Mouse (Mus musculus): ENCODE measurements around the gene Pak2.
"Not testable (repeated sequence)": the region's sequence is repeated elsewhere in the genome, so short reads cannot be mapped to it uniquely, and the experiment has no call there.

Pak2 gene

DNA sequence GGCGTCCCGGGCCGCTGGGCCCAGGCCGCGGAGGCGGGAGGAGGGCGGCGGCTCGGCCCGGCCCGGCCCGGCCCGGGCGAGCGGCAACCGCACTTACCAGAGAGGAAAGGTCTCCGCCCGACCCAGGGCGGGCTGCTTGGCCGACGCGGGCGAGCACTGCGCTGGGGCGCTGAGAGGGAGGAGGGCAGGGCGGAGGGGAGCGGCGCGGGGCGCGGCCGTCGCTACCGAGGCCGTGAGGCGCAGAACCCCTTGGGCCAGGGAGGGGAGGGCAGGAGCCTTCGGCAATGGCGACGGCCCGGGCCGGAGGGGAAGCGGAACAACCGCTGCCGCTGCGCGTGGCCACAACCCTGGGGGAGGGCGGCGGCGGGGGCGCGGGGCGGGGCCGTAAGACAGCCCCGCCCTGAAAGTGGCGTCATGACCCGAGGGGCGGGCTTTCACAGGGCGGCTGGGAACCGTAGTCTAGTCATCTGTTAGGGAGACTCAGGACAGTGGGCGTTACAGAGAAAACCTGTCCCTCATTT is at the start of gene Pak2:
Gene Pak2, minus strand, starts transcription at position 352 of the 521 bp plus-strand sequence.
- DNase-seq: peak; percentile 76 to 78

DNA sequence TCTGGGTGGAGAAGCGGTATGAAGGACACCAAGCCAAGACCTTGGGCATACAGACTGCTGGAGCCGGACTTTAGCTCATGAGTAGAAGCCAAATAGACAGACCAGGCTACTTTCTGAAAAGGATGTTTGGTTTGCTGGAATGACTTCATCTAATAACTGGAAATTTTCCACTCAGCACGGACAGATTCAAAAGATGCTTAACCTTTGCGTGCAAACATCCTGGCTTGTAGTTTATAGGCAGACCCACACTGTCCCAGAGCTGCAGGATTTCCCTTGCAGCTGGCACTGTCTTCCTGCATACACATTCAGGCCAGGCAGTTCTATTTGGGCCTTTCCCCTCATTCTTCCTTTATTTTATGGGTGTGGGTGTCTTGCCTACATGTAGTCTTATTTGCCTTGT is 47.9 kb upstream of the Pak2 start:
- no peak for DNase-seq

DNA sequence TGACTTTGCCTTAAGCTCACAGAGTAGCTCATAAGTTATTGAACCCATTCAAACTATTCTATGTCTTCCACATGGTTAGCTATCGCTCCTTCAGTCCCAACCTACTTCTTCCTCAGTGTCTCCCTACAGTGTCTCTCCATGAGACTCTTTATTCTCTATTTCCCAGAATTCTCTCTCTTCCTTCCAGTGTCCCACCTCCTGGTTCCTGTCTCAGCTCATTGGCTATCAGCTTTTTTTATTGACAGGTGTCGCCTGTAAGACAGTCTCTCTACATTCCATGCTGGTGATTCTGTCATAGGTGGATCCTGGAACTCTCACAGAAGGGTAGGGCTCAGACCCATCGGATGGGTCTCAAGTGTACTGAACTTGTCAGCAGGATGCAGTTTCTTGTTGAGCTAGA is 46.2 kb upstream of the Pak2 start:
- DNase-seq: no peak

DNA sequence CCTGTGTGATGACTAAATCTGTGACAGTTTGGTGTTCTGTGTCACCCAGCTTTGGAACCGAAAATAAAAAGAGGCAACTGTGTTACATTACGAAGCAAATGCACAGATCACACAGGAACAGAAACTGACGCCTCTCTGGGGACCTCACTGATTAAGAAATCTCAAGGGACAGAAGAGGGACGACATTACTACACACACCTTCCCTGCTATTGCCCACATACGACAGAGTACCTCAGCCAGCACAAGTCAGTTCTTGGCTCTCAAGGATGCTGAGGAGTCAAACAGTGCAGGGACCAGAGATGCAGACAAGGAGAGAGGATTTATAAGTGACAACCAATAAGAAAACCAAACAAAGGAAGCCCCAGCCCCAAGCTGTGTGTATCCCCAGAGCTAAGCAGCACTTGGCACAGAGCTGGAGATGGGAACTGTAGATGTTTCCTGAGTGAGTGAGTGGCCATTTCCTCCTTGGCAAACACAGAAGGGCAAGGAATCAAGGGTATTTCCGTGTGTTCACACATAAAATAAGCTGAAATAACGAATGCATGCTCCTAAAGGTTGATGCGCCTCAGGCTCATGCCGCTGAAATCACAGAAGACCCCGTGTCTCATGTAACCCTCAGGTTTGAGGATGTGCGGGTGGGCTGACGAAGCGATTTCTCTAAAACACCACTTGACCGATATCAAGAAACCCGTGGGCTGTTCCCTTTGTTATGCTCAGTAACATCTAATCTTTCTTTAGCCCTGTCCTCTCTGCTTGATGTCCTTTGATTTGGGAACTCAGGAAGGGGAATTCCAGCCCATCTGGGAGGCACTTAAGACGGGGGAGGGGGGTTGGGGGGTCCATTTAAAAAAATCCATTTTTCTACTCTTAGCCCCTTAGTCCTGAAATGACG is 45.5 kb upstream of the Pak2 start:
- DNase-seq: no peak

DNA sequence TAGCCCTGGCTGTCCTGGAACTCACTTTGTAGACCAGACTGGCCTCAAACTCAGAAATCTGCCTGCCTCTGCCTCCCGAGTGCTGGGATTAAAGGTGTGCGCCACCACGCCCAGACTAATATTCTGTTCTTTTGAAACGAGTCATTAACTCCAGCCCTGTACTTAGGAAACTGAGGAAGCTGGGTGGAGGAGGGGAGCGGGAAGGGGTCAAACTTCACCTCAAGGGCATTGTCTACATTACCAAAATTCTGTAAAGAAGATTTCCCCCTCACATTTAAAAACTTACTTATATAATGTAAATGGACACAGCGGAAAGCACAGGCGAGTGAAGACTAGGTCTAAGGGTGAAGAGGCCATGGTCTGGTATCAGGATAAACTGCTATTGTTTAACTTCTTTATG is 44.9 kb upstream of the Pak2 start:
- DNase-seq: no peak

DNA sequence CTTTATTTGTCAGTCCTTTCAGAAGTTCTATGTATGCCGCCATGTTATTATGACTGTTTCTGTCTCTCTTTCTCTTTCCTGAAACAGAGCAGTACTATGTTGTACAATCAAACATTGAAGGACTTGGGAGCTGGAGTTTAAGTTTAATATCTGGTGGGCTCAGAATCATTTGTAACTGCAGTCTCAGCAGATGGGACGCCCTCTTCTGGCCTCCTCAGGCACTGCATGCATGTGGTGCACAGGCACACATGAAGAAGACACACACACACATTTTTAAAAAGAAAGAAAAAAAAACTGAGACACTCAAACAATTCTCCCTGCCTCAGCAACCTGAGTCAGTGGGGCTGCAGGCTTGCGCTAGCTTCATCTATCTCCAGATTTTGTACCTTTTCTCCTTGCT is 41.3 kb upstream of the Pak2 start:
- DNase-seq: no peak

DNA sequence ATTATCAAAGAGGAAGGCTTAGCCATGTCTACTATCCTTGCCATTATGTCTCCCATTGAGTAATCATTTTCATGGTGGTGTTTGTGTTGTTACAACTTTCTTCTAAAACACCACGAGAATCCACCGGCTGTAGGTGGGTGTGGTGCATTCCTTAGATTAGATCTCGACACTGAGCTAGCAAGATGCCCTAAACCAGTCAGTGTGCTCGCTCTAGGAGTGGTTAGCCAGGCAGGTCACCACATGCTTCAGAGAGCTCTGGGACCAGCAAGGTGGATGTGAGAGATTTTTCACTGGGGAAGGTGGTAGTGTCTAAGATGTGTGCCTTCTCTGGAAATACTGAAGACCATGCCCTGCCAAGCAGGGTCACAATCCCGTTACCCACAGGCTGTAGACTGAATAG is 37.0 kb upstream of the Pak2 start:
- no peak for DNase-seq

DNA sequence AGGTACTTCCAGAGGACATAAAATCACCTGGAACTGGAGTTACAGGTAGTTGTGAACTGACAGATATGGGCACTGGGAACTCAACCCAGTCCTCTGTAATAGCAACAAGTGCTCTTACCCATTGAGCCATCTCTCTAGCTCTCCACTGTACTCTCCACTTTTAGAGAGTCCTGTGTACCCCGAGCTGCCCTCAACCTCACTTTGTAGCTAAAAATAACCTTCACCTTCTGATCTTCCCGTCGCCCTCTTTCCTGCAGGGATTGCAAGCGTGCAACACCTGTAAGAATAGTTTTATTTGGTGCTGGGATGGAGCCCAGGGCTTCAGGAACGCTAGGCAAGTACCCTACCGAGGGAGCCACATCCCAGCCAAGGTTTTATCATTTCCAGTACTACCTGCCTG is 36.6 kb upstream of the Pak2 start:
- DNase-seq: no peak

DNA sequence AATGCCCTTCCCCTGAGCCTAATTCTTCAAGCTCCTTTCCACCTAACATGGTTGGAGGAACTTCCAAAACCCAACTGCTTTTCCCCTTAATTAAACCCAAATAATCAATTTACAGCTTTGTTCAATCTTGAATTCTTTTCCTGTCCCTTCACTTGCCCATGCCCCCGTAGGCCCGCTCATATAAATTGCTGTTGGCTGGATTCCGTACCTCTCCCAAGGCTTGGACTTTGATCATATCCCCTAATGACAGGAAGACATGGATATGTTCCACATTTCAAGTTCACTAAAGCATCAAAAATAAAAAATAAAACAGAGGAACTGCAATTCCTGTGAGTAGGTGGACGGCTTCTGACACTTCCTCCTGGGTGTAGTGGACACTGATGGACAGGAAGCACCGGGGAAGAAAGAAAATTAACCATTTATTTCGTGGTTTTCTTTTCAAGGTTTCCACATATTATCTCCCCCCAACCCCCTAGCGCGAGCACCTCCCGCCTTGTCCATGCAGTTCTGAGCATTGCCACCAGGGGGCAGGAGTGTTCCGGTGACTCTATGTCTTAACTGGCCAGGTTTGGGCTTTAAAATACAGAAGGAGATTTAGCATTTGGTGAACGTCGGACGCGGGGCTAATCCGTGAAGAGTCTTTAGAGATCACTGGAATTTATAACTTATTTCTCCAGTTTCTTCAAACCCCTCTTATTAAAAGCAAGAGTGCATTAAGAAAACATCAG is 36.0 kb upstream of the Pak2 start:
- DNase-seq: peak; percentile 66 to 72

DNA sequence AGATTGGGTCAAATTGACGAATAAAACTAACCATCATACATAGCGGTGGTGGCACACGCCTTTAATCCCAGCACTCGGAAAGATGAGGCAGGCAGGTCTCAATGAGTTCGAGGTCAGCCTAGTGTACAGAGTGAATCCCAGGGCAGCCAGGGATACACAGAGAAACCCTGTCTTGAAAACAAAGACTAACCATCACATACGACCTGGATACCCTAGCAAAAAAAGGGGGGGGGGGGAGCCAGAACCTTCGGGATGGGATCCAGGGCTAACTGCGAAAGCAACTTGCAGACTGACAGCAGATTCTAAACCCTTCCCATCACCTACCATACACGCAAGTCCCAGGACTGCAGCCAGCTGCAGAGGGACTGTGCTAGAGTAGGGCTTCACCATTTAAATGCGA is 35.3 kb upstream of the Pak2 start:
- DNase-seq: no peak

DNA sequence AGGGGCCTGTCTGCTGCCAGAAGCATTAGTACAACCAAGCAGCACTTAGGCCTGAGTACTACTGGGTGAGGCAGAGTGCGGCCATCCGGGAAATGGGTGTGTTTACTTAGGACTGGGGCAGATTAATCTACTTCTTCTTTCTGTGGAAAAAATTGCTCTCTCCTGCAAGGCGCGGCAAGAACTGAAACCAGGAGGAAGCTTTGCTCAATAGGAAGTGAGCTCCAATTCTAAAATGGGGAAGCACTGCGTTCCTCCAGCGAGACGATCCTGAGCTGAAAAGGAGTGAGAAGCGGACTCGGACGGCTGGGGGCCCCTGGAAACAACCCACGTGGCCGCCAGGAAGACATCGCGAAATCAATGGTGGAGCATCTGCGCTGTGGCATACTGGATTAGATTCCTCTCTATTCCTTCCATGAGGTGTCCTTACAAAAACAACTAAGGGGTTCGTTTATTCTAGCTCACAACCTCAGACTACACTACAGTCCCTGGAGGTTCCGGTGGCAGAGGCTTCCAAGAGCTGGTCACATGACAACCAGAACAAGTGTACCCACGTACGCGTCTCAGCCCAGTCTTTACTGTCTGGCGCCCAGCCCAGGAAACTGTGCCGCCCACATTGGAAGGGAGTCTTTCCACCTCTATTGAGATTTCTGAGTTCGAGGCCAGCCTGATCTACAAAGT is 34.5 kb upstream of the Pak2 start:
- DNase-seq: peak; percentile 56 to 66

DNA sequence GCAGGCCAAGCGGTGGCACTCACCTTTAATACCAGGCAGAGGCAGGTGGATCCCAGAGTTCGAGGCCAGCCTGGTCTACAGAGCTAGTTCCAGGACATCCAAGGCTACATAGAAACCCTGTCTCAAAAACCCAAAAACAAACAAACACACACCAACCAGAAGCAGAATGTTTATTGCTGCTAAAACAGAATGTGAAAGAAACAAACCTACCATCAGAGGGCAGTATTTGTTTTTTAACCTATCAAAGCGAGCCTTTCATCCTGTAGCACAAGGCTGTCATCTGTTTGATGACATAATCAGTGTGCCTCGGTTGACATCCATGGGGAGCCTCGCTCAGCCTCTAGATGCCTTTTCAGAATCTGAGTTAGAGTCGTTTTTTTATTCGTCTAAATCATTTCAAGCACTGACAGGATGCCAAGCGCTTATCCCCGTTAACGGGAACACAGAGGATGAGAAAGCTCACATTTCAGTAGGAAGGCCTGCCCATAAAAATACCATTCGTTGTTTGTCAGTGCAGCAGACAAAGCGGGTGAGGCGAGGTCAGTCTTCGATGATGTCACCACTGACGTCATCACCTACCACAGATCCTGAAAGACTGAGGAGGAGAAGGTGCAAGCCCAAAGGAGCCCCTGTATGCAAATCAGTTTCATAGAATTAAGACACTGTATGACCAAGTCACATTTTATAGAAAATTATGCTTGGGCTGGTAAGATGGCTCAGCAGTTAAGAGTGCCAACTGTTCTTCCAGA is 32.0 kb upstream of the Pak2 start:
- no peak for DNase-seq

DNA sequence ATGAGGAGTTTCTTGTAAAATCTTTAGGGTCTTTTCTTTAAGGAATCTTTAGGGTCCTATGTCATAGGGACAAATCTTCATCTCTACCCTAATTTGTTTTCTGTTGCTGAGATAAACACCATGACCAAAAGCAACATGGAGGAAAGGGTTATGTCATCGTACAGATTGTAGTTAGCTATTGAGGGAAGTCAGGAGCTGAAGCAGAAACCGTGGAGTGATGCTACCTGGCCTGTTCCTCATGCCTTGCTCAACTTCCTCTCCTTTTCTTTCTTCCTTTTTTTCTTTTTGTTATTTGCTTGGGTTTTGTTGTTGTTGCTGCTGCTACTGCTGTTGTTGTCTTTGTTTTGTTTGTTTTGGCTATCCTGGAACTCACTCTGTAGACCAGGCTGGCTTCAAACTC is 29.4 kb upstream of the Pak2 start:
- DNase-seq: no peak

DNA sequence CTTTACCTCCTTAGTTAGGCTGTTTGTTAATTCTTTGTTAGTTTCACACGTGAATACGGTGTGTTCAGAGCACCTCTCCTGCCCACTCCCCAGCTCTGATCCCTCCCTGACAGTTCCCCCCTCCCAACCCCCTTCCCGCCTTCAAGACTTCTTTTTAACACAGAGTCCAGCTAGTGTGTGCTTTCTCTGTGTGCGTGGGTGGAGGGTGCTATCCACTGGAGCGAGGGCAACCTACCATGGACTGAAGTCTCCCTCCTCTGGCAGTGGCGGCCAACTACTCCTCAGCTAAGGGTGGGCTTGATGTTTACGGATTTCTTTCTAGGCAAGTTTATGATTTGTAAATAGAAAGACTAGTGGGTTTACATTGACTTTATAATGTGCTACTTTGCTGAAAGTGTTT is 29.0 kb upstream of the Pak2 start:
- peak; percentile 48 to 69 for DNase-seq

DNA sequence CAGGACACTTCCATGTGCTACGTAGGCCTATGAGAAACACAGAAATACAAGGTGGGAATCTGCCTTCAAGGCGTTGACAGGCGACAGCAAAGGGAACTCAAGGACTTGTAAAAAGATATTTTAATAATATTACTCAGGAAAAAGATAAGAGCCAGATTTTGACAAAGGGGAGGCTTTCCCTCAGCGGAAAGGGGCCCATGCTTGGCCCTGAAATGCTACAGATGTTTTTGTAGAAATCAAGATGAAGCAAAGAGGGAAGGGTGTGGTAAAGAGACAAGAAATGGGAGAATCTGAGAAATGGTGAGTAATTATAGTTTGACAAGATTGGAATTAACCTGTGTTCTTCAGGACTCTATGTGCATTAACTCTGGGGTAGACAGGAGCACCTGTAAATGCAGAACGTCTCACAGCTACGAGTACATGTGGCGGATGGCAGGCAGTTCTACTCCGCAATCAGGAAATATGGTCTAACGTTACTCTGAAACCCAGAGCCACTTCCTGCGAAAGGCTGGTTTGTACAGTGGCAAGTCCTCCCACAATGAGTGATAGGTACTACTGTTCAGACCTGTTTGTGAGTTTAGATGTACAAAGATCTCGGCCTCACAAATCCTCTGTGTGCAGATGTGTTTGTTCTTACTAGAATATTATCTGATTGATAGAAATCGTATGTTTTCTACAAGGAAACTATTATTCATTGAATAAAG is 28.4 kb upstream of the Pak2 start:
- DNase-seq: peak; percentile 52 to 78

DNA sequence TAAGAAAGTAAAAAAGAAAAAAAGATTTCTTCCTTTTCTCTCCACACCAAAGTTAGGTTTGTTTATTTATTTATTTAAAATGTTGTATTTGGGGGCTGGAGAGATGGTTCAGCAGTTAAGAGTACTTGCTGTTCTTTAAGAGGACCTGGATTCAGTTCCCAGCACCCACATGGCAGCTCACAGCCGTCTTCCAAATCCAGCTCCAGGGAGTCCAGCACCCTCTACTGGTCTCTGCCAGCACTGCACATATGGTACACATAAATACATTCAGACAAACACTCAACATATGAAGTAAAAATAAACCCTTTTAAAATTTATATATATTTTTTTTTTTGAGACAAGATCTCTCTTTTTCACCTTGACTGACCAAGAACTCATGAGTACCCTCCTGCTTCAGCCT is 26.6 kb upstream of the Pak2 start:
- DNase-seq: no peak

DNA sequence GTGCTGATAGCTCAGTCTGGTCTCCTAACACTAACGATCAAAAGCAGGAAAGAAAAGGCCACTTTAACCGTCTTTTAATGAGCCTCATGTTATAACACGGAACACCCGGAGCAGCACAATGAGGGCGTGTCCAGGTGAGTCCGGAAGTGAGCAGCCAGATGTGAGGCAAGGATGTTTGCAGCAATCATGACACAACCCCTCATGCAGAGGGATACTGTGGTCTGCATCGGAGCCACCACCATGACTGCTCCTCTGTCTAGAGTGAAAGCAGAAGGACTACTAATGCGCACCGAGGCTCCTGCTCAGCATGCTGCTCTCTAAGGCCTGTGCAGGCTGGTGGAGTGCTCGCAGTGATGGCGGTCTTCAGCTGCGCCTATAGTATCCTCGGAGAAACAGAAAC is 23.2 kb upstream of the Pak2 start:
- no peak for DNase-seq

DNA sequence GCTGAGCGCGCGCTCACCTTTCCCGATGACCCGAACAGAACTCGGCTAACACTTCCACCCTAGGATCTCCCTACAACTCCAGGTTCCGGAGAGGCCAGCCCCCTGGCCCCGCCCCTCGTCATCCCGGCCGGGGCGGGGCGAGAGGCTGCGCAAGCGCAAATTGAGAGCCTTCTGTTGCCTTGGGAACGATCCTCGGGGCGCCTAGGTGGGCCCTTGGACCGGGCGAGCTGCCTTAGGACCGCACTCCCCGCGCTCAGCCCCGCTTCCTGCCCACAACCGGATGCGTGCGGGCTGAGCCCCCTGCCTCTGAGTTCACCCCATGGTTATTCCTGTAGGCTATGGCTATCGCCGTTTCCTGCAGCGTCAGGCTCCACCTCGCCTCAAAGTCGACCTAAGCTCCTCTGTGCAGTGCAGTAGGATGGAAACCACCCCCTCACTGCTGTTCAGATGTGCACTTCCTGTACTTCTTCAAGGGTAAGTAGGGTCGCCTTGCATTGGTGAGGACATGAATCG is 20.6 kb upstream of the Pak2 start, which contains the start of the genes Pigx and Cep19:
Gene Pigx, minus strand, starts transcription at position 103 of the 513 bp plus-strand sequence.
Gene Cep19, plus strand, starts transcription at position 163 of the 513 bp plus-strand sequence.
- DNase-seq: peak; percentile 77 to 87

DNA sequence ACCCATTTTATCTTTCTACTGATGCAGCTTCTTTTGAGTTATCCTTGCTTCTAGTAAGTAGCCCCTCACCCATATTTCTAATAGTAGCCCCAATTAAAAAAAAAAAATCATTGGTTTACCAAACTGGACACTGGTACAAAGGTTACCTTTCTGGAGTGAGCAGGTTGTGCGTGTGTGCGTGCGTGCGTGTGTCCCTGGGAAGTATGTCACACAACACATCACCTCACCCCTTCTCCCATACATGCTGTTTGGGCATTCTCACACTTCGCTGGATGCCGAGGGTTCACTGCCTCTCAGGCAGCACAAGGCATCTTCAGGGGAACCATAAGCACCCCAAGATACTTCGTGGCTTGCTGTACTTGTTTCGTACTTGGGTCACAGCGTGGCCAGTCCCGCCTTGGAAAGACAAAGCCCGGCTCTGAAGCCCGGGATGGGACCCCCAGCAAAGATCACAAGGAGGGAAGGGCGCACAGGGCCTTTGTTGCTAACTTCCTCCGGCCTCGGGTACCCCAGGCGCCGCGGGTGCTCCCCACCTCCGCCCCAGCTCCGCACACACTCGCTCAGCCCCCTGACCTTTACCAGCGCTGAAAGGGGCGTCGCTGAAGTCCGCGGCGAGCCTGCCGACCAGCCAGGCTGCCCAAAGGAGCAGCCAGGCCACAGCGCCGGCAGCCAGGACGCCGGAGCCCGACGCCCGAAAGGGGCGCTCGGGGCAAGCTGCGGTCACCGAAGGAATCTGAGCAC is 19.9 kb upstream of the Pak2 start:
- no peak for DNase-seq

DNA sequence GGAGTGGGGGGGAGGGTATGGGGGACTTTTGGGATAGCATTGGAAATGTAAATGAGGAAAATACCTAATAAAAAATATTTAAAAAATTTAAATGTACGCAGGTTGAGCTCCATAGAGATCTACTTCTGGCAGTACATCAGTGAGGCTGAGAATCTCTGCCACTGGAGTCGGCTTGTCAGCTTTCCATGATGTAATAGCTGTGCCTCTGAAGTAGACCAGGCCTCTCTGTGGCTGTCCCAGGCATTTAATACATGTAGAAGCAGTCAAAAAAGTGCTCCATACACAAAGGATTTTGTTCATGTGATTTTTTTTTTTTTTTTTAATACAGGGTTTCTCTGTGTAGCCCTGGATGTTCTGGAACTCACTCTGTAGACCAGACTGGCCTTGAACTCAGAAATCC is 18.6 kb upstream of the Pak2 start:
- not testable (repeated sequence) for DNase-seq

DNA sequence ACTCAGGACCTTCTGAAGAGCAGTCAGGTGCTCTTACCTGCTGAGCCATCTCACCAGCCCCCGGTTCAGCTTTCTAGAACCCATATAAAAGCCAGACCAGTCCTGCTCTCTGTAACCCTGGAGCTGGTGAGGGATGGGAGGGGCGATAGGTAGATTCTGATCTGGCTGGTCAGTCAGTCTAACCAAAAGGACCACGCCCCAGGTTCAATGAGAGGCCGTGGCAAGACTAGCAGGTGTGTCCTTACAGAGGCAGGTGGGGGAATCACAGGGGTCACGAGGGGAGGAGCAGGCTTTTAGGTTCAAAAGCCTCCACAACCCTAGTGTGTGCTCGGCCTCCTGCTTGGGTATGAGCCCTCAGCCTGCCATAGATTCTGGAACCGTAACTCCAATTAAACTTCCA is 12.3 kb upstream of the Pak2 start:
- DNase-seq: no peak

Data from thymus, adult 18-20 months (tissue).